Mouse (Mus musculus) kidney, adult 2 months (tissue): ENCODE data around the gene Gpr107.

Experiments
- CTCF ChIP-seq: fragments of 200-500 bp; conservative IDR thresholded peaks from 2 replicates; pipeline ENCODE4 v1.5.1; 2011; ENCODE audit warnings: low read depth, mild to moderate bottlenecking, control low read depth, low read length, moderate library complexity, mixed read lengths; ENCODE audit not compliant: insufficient read depth, insufficient read length
- POLR2A ChIP-seq: fragments of 200-500 bp; IDR thresholded peaks from one replicate; pipeline ENCODE4 v1.6.1; 2011; ENCODE audit warnings: low read depth, low read length, control low read depth

- TF ChIP-seq CTCF = no peak
- TF ChIP-seq POLR2A = no peak
These were observed 106.7 kb downstream of the Gpr107 start for GRCm38 (mm10) chr2:31258609-31259366.
